In genomic region chr6:88588581-88589256, GRCm38 (mm10) we compare ENCODE assay signal across 11 mouse cellular contexts. TPM values are rescaled to one million over a fixed set of nuclear protein-coding genes. Genes with fewer than 3 reads are reported as not detected.
"Had no signal": no experiment of that assay in that cellular context is flagged by ENCODE, and none has a peak within 500 bp of the region (broad histone marks: within the 10 kb centered on the region; RNA-seq: fewer than 3 reads in every experiment).

No protein-coding gene starts in this region.

- H3K27me3 ChIP-seq: limb, embryonic 12.5 days; lung, embryonic 15.5 days; midbrain, embryonic 12.5 days had no signal

- H3K9ac ChIP-seq: limb, embryonic 12.5 days; liver, embryonic 12.5 days; liver, embryonic 15.5 days; lung, embryonic 15.5 days; midbrain, embryonic 12.5 days had no signal

- H3K4me1 ChIP-seq: liver, embryonic 12.5 days; liver, embryonic 15.5 days; midbrain, embryonic 12.5 days had no signal

- H3K4me3 ChIP-seq: limb, embryonic 12.5 days; liver, embryonic 12.5 days; liver, embryonic 15.5 days; lung, embryonic 15.5 days; megakaryocyte, embryonic 14.5 days; midbrain, embryonic 12.5 days had no signal

- H3K9me3 ChIP-seq: limb, embryonic 12.5 days; liver, embryonic 12.5 days; liver, embryonic 15.5 days; lung, embryonic 15.5 days; megakaryocyte, embryonic 14.5 days; midbrain, embryonic 12.5 days had no signal

- ATAC-seq: intestine, postnatal 0 days; liver, embryonic 12.5 days had no signal

- H3K4me2 ChIP-seq: limb, embryonic 12.5 days; liver, embryonic 12.5 days; liver, embryonic 15.5 days; lung, embryonic 15.5 days; midbrain, embryonic 12.5 days had no signal

- H3K36me3 ChIP-seq: limb, embryonic 12.5 days; liver, embryonic 12.5 days; liver, embryonic 15.5 days; lung, embryonic 15.5 days; midbrain, embryonic 12.5 days had no signal

- H3K27ac ChIP-seq: kidney, postnatal 0 days; limb, embryonic 12.5 days; liver, embryonic 12.5 days; liver, embryonic 15.5 days; lung, embryonic 15.5 days; midbrain, embryonic 12.5 days had no signal

- DNase-seq: thymus, adult 18-20 months; thymus, postnatal 36 days had no signal

RNA-seq across cellular contexts. Expression of gene Kbtbd12, which starts 49.0 kb away (rescaled TPM):
- polyA plus RNA-seq: kidney, postnatal 0 days; midbrain, embryonic 12.5 days; neural tube, embryonic 11.5 days had no signal
